Mouse (Mus musculus) adrenal gland, postnatal 25 days (tissue): ENCODE data around the gene Vps37d. TPM values are rescaled to one million over a fixed set of nuclear protein-coding genes. Genes with fewer than 3 reads are reported as not detected.

Experiments
- DNase-seq: peaks from one replicate; pipeline ENCODE4 v3.0.0; 2021; ENCODE audit warnings: mixed read lengths
- long read RNA-seq: library from polyadenylated mRNA; stranded (forward); transcript quantifications from one replicate; pipeline ENCODE4 v2.0.0, GENCODE M21; 2021
- total RNA-seq: library from RNA; stranded (reverse); gene quantifications from 2 replicates; pipeline ENCODE4 v1.2.3, GENCODE M21; 2021

Gene Vps37d
- 2.2 and 4.1 TPM in 2 replicates for total RNA-seq
- long read RNA-seq, transcript Vps37d-201 (4 exons, 1,544 nt) = major isoform, 9 of 11 reads
- long read RNA-seq, partial matches to known transcripts = 2 of 11 reads
- long read RNA-seq, other reads (novel, unspliced or antisense) = 0 of 11 reads

DNA sequence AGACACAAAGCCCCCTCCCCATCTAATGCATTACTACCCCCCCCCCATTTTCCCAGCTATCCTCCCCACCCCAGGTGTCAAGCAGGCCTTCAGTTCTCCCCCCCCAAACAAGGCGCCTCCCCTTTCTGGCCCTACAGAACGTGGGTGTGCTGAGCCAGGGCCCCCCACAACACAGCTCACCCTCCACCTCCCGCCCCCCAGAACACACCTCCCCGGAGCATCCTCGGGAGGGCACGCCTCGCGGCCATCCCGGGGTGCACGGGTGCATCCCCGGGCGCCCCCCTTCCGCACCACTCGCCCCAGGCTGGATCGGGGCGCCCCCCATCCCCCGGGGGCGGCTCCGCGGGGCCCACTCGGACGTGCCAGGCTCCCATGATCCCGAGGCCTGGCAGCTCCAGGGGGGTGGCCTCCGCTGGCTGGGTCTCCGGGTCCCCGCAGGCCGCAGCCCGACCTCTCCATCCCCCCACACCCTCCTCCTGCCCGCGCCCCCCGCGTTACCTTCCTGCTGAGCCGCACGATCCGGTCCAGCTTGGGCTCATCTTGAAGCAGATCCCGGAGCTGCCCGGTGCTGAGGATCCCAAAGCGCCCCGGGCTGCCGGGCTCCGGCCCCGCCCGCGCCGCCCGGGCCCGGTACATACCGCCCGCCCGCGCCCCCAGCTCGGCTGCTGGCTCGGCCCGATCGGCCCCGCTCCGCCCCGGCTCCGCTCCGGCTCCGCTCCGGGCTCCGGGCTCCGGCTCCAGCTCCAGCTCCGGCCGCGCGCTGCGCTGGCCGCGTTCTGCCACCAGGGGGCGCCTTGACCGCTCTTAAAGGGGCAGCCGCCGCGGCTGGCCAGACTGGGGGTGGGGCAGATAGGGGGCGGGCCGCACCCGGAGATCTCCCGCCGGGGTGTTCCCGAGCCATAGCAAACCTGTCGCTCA lies at the start of gene Vps37d:
Gene Vps37d (minus strand): TSS at position 703 of the 918 bp plus-strand sequence.
- peak; percentile 95 for DNase-seq

DNA sequence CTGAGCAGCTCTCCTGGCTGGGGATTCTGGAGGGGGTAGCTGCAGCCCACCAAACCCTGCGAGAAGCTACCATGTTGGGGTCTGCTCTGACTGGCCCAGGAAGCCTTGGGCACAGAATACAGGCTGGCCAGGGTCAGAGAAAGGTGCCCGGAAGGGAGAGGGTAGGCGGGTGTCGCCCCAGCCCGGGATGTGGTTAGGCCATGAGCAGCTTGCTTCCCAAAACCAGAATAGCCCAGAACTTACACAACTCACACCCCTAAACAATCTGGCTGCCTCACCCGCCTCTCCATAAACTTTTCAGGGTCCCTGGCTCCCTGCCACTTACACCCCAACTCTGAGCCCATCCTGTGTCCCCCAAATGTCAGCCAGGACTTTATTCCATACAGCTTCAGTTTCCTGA lies 49.6 kb upstream of the Vps37d start:
- DNase-seq = no peak

GRCm38 (mm10) chr5:135126121-135126520 lies 48.1 kb upstream of the Vps37d start:
- no peak for DNase-seq

DNA sequence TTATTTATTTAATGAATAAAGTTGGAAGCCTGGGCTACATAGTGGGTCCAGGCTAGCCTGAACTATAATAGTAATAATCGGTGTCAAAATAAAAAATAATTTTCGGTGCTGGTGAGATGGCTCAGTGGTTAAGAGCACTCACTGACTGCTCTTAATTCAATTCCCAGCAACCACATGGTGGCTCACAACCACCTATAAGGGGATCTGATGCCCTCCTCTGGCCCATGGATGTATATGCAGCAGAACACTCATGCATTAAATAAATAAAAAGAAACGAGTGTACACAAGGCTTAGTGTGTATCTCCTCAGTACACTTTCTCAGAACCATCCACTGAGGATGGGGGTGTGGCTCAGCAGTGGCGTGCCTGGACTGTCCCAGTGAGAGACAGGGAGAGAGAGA lies 42.7 kb upstream of the Vps37d start:
- DNase-seq = no peak

DNA sequence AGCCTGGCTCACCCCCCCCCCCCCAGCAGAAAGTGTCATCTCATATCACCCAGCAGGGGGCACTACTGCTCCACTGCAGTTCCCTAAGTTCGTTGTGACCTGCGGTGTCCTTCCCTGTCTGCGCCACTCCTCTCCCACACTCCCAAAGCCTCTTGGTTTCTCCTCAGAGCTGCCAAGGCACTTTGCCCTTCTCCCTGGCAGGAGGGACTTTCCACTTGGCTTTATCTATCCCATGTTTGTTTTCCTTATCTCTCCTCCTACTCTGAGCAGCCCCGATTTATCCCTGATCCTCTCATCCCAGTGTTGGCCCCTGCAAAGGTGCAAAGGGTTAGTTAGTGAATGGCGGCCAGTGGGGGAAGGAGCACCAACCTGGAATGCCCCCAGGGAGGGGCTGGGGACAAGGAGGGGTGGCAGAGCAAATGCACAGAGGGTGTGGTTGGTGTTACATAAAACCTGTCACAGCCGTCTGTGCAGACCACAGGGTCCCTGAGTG lies 40.6 kb upstream of the Vps37d start:
- DNase-seq = peak; percentile 69

GRCm38 (mm10) chr5:135115241-135115640 lies 37.2 kb upstream of the Vps37d start:
- DNase-seq = no peak

DNA sequence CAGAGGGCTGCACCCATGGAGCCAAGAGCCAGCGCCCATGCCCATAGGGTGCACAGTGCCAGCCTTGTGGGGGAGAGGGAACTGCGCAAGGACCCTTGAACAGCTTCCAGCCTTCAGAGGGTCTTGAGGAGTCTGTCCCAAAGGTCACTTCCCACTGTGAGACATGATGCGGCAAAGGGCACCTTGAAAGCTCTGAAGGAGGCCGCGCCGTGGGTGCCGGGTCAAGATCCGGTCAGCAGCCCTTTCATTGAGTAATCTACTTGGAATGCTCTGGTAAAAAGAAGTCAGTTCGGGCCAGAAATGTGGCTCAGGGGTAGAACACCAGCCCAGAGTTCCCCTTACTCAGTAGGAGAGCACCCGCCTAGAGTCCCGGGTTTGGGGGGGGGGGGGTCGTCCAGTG lies 35.7 kb upstream of the Vps37d start:
- DNase-seq = no peak

DNA sequence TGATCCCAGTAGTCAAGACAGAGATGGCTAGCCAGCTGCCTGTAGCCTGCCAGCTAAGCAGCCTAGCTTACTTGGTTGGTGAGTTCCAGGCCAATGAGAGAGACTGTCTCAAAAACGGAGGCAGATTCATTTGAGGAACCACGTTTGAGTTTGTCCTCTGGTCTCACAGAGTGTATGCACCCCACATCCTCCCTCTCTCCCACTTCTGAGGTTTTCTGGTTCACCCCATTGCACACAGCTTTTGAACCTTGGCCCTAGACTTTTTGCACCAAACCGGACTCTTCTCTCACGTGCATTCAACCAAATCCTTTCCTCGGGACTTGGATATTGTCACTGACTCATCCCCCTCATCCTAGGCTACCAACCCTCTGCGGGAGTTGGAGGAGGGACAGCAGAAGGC lies 31.9 kb upstream of the Vps37d start:
- no peak for DNase-seq

DNA sequence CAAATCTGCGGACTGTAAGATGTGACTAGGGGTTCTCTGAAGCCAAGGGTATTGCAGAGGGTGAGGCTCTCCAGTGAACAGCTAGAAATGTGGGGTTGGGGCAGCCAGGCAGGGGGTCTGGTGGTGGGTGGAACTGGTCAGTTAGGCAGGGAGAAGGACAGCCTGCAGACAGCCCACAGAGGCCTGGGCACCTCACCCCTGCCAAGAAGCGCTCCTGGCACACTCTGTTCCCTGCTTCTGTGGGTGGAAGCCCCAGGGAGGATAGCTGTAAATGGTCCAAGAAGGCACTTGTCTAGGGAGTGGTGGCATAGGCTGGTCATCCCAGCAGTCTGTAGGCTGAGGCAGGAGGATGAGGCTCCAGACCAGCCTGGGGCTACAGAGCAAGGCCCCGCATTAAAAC lies 31.4 kb upstream of the Vps37d start:
- DNase-seq = no peak

DNA sequence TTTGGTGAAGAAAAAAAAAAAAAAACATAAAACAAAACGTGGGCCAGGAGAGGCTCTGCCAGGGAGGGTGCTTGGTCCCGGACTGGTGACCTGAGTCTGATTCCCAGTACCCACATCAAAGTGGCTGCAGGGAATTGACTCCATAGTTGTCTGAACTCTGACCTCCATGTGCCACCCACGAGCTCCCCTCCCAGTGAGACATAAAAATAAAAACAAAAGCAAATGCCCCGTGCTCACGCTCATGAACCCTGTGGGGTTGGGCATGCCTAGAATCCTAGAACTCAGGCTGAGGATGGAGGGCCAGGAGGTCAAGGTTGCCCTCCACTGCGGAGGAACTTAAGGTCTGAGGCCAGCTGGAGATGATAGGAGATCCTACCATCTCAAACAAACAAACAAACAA lies 31.0 kb upstream of the Vps37d start:
- no peak for DNase-seq

DNA sequence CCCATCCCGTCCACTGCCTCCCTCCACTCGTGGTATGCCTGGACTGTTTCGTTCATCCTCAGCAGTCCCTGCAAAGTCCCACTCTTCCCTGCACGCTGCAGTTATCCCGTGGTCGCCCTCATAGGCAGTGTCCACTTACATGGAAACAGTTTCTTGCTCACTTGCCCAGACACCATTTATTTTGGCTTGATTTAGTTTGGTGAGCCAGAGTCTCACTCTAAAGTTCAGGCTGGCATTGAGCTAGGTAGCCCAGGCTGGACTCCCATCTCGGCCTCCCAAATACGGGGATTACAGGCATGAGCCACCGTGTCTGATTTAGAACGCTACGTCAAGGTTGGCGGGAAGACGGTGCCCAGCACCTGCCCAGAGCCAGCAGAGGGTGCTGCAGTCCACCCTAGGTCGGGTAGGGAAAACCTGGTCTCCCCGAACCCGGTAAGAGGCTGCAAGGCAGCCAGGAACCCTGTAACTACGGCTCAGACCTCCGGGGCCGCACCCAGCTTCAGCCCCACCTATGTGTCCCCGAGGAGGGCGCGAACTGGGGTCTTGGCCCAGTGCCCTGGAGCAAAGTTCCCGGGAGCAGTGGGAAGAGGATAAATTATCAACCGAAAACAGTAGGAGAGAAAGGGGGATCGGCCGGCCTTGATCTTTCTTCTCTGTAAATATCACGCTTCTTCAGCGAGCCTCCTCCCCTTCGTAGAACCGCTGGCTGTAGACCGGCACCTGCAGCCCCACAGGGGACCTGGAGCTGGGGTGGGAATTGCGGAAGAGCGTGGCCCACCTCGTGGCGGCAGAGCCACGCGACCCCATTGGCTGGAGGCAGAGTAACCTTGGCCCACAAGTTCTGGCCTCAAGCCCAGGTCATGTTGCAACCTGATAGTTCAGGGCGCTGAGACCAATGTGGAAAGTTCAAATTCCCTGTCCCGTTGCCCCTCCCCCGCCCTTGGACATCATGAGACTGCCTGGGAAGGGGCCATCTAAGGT lies 29.7 kb upstream of the Vps37d start:
- DNase-seq = peak; percentile 85

DNA sequence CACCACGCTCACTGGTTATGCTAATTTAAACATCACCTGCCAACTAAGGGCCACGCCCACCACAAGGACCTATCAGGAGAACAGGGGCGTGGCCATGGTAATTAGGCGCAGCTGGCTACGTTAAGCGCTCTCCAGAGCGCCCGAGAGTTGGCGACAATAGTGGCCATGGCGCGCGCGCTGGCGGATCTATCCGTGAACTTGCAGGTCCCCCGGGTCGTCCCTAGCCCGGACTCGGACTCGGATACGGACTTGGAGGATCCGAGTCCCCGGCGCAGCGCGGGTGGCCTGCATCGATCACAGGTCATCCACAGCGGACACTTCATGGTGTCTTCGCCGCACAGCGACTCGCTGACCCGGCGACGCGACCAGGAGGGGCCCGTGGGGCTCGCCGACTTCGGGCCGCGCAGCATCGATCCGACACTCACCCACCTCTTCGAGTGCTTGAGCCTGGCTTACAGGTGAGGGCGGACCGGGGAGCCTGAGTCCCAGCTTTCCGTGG lies 28.7 kb upstream of the Vps37d start:
- DNase-seq = peak; percentile 85

DNA sequence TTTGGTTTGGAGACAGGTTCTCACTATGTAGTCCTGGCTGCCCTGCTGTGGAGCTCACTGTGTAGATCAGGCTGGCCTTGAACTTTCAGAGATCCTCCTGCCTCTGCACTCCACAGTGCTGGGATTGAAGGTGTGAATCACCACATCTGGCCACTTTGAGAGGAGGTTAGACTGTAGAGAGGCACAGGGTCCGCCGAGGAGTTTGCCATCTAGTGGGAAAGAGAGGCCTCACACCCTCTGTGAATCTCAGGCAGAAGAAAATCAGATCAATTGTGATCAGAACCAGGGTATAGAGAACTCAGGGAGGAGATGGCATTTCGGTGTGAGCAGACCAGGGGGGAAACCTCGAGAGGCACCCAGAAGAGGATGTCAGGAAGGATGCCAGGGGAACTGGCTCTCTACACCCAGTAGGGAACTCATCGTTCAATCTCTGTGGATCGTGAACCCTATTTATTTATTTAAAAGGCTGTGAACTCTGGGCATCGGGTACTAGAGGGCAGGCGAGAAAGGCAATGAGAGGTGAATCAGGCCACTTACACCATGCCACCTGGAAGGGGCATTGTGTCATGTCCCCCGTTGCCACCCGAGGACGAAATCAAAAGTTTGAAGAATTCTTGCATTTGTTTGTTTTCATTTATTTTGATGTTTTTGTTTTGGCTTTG lies 26.1 kb upstream of the Vps37d start:
- no peak for DNase-seq

DNA sequence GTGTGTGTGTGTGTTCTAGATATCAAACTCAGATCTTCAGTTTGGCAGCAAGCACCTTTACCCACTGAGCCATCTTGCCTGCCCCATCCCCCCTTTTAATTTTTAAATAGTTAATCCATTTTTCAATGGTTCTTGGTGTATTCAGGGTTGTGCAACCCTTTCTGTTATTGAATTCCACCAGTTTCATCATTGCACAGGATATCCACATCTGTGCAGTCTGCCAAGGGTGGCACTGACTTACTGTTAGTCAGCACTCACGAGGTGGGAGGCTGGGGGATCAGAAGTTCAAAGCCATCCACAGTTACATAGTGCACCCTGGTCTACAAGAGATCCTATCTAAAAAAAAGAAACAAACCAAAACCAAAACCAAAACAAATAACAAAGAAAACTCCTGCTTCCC lies 22.9 kb upstream of the Vps37d start:
- DNase-seq = no peak

GRCm38 (mm10) chr5:135089653-135090052 lies 11.6 kb upstream of the Vps37d start, which contains the start of gene Mlxipl:
Gene Mlxipl (plus strand): TSS chr5:135089890.
- no peak for DNase-seq

DNA sequence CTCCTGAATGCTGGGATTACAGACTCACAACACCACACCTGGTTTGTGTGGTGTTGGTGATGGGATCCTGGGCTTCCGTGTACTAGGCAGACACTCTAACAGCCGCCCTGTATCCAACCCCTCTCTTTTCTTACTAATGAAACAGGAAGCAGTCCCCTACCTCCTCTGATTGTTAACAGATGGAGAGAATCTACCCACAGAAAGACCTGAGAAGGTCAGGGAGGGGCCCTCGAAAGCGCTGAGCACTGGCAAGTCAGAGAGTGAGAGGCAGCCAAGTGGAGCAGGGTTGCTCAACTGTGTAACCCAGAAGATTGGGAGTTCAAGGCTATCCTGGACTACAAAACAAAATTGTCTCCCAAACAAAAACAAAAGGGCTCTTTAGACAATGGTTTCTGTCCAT lies 8.8 kb upstream of the Vps37d start:
- DNase-seq = no peak

- DNase-seq = no peak
Observed at GRCm38 (mm10) chr5:135080539-135080938, 2.5 kb upstream of the Vps37d start.

DNA sequence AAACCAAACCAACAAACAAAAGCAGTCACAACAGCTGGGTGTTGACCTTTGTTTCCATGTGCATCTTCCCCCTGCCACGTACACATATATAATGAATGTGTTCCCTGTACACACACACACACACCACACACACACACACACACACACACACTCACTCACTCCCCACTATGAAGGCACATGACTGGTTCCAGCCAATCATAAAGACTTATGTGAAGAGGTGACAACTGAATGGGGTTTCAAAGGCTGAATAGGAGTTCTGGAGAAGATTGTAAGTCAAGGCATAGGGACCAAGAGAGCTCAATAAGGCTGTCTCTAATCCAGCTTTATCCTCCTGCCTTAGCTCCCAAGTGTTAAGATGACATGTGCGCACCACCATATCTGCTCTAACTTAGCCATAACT lies 1.5 kb upstream of the Vps37d start:
- no peak for DNase-seq

GRCm38 (mm10) chr5:135078482-135078810 lies 380 bp upstream of the Vps37d start:
- no peak for DNase-seq

- no peak for DNase-seq
Observed at GRCm38 (mm10) chr5:135076931-135077505, 1.0 kb downstream of the Vps37d start.

GRCm38 (mm10) chr5:135076368-135076767 lies 1.7 kb downstream of the Vps37d start:
- DNase-seq = no peak
